Mouse (Mus musculus) urinary bladder, postnatal 14 days (tissue): ENCODE measurements around the gene Phykpl.

ENCODE experiments used
- DNase-seq: peaks from one replicate; pipeline ENCODE4 v3.0.0; 2021; ENCODE audit warnings: low spot score

The Phykpl gene

DNA sequence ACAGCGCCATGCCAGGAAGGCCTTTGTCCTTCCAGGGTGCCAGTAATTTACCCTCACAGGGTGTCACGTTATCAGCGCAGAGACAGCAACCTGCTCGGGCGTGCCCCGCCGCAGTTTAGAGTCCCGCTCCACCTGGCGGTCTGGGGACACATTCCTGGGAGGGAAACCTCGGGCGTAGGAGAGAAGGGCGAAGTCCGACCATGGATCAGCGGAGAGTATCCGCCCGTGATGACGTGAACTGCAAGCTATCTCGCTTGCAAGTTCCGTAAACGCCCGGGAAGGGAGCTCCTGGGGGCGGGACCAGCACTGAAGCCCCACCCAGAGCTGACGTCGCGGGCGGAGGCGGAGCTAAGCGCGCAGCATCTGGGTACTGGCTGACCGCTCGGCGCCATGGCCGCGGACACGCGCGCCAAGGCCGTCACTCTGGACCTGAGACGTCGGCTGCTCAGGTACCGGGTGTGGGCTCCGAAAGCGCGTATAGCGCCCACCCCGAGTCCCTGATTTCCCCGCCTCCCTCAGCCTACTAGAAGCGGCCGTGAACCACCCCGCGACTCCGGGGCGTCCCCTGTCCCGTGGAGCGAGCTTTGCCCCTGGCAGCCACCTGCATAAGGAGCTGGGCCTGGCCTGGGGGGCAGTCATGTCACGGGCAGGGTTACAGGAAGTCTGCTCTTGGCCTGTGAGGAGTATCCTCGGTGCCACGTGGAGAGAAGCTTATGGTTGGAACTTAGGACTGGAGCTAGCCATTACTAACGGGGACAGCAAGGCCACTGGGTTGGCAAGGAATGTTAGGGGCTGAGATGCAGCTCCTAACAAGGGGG is at the start of gene Phykpl:
Phykpl (plus strand) TSS at position 327 of the 818 bp plus-strand sequence.
- peak; percentile 98 for DNase-seq

DNA sequence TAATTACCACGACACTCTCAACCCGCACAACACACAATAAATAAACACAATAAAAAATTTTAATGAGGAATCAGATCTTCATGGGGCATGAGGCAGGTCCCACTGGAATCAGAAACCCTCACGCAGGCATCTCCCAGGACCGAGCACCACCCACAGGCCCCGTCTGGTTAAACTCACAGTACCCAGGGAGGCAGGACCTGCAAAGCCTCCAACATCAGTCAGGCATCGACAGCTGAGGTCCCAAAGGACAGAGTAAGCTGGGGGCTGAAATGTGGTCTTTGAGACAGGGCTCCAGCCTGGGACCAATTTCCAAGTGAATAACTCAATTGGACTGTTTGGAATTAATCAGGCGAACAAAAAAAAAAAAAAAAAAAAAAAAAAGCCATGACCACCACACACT is 46.2 kb upstream of the Phykpl start:
- DNase-seq: no peak

DNA sequence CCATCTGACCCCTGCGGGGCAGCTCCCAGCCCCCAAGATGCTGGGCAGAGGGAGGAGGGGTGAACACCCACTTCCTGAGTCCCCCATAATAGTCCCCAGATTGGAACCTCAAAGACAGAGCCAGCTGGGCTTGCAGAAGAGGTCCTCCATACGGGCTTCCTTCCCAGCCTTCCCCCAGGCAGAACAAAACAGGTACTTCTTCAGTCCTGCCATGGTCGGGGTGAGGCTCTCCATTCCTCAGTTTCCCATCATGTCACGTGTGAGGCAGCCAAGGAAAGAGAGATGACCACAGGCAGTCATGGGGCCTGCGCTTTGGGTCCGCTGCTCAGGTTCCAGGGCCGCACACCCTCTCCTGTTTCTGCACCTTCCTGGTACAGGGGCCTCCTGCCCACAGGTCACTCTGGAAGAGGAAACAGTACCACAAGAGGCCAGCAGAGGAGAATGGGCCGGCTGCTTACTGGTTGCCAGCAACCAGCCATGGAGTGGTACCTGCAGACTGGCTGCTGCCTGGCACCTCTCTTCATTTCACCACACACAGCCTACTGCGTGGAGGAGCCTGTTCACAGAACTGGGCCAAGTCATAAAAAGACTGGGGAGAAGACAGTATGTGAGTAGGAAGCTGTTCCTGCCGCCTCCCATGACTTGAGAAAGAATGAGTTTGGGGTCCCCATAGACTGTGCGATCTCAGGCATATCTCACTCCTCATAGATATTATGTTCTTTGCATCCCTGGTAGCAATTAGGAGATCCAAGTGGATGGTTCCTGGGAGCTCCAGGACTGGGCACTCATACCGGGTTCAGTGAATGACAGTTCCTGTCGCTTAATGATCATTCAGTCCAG is 45.4 kb upstream of the Phykpl start:
- no peak for DNase-seq

DNA sequence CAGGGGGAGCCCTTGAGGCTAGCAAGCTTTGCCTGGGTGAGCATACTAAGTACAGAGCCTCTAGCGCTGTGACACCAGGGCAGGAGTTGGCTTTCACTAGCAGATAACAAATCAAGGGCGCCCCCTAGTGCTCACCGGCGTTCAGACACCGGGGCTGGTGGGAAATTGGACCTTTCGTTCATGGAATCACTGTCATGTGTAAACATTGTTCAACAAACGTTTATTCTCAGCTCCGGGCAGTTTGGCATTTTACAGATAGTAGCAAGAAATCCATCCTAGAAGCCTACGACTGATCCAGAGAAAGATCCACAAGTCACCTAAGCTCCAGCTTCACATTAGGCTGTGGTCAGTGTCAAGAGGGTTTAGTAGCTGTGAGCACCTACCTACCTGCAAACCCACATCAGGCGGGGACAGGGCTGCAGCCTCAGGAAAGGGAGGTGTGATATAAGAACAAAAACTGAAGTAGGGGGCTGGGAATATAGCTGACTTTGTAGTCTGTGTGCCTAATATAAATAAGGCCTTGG is 44.7 kb upstream of the Phykpl start:
- peak; percentile 97 for DNase-seq

DNA sequence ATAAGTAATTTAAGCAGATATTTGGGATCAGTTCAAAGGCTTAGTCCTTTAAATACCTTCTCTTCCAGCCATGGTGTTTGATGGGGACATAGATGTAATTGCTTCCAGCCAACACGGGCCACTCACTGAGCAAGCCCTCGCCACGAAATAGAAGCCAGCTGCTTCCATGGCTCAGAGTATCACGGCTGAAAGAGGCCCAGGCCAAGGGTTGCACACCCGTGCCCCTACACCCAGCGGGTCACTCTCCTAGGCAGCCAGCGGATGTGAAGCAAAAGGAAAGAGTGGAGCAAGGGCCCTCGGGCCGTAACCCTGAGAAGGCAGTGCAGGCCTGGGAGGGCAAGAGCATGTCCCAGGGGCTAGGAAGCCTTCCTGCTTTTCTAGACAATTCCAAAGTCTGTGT is 42.1 kb upstream of the Phykpl start:
- DNase-seq: no peak

DNA sequence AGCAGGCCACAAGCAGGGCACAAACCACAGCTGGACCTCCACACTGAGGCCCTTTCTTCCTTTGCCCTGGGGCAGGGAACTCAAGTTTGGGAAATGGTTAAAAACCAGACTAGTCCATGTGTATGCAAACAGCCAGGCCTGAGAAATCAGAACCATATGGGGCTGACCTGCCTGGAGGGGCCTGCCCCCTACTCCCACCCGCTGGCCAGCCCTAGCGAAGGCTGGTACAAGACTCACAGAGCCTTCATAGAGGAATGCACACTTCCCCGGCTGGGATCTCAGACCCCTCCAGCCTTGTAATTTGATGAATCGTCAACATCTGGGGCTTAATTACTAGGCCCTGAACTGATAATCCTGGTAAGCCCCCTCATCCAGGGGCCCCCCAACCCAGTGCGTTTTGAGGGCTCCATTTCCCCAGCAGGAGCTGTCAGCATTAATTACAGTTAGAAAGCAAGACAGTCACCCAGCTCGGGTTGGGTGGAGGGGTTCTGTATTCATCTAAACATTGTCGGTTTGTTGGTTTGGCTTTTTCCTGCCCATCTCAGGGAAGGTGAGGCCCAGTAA is 41.0 kb upstream of the Phykpl start:
- DNase-seq: no peak

DNA sequence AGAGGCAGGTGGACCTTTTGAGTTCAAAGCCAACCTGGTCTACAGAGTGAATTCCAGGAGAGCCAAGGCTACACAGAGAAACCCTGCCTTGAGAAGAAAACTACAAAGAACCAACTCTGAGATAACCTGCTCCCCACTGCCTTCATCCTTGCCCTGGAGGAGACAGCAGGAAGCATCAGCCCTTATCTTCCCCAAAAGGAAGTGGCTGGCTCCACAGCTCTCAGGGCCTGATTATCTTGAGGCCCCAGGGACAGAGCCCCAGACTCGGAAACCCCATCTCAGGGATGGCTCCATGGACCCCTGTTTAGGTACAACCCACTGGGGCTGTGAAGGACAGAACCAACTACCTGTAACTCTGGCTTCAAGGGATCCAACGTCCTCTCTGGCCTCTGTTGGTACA is 40.1 kb upstream of the Phykpl start:
- DNase-seq: no peak

DNA sequence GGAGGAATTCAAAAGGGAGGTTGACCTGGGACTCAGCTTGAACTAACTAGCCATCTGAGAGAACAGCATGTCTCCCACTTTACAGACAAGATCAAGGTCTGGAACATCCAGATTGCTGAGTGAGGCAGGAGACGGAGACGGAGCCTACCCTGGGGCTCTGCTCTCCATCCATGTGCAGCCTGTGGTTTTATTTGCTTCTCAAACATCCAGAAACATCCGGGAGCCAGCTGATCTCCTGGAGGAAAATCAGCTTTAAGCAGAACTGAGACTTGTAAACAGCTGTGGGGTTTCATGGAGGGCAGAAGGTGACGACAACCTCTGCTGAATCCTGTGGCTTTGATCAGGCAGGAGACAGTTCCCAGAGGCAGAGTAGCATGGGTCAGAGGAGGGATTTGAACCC is 38.7 kb upstream of the Phykpl start:
- DNase-seq: no peak

DNA sequence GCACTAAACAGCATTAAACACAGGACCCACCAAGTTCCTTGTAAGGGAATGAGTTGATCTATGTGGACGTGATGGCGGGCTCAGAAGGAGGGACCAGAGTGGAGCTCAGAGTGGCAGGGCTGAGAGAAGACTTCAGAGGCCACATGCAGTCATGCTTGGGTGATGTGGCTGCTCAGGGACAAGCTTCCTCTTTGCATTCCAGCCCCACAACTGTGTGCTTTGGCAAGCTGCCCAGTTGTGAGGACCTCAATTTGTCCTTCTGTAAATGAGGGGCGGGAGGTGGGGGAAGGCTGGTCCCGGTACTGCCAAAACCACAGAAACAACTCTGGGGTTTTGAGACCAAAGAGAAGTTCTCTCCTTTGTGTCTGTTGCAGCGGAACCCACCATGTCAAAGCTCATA is 33.3 kb upstream of the Phykpl start:
- DNase-seq: no peak

DNA sequence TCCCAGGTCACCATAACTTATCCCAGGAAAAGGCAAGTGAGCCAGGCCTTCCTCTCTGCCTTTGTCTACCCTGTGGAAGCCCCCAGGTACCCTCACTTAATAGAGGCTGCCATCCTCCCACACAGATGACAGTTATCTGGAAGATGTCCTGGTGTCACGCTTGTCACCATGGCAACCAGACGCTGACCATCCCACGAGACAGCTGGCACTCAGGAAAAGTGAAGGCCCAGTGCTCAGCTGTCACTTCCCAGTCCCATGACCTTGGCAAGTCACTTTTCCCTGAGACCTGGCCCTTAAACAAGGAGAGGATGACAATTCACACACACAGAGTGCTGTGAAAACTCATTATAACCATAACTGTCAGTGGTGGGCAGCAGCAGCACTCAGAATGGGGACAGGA is 32.5 kb upstream of the Phykpl start:
- no peak for DNase-seq

DNA sequence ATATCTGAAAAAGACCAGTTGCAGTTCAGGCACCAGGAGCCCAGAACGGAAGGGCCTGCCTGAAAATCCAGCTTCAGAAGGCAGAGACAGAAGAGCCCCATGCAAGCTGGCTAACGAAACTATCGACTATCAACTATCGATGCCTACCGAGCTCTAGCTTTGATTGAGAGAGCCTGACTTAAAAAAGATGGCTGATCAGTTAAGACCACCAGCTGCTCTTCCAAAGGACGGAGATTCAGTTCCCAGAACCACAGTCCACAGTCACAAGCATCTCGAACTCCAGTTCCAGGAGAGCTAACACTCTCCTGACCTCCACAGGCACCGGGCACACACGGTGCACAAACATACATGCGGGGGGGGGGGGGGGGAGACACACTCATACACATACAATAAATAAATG is 30.0 kb upstream of the Phykpl start:
- no peak for DNase-seq

DNA sequence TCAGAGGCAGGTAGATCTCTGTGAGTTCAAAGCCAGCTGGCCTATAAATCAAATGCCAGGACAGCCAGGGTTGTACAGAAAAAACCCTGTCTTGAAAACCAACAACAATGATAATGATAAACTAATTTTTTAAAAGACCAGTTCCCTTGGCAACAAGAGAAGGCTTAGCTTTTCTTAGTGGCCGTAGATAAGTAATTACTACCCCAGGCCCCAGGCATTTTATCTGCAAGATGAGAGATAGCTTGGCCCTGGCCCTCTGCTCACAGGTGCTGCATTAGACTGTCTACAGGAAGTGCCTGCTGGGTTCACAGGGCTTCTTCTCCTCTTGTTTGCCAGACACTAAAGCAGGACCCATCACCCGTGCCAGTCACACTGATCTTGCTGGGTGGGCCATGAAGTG is 29.5 kb upstream of the Phykpl start:
- no peak for DNase-seq

DNA sequence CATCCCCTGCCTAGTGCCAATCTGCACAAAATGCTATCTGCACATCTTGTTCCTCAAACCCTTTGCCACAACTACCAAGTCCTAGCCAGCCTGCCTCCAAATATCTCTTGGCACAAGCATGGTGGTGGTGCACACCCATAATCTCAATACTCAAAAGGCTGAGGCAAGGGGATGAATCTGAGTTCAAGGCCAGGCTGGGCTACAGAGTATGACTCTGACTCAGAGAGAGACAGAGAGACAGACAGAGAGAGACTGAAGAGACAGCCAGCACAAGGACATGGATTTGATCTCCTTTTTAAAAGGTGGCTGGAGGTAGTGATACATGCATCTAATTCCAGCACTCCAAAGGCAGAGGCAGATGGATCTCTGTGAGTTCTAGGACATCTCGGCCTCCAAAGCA is 21.3 kb upstream of the Phykpl start:
- no peak for DNase-seq

DNA sequence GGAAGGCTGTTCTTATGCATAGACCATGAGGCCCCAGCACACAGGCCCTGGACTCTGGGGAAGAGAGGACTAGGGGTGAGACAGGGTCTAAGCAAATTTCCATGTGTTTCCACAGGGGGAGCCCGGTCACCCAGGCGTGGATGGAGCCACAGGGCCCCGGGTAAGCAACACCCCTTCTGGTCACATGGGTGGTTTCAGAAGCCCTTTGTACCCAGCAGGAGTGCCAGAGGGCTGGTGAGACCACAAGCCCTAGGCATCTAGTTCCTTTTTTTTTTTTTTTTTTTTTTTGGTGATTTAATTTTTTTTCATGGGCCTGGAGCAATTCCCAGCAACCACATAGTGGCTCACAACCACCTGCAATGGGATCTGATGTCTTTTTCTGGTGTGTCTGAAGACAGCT is 19.5 kb upstream of the Phykpl start:
- DNase-seq: no peak

DNA sequence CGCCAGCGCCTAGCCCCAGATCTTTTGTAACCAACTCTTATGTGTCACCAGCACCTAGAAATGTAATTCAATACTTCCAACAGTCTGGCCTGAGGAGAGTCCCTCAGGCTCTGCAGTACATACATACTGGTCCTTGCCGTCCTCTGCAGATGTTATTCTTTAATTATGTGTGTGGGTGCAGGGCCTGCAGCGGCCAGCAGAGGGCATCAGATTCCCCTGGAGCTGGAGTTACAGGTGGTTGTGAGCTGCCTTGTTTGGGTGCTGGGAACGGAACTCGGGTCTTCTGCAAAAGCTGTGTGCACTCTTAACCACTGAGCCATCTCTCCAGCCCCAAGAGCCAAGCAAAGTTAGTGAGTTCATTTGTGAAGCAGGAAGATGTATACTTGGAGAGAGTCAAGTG is 18.6 kb upstream of the Phykpl start:
- no peak for DNase-seq

DNA sequence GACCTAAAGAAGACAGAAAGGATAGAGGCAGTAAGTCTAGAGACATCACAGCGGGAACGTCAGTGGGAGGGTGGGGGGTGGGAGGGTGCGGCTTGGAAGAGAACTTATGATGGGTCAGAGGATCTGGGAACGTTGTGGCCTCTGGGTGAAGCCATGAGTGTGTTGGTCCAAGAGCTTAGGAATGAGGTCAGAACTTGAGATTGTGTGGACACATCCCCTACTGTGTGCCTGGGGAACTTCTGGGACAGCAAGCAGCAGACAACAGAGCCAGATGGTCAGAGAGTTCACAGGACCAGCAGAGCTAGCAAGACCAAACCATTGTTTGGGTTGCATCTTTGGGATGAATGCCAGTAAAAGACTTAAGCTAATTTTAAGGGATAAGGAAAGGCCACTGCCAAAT is 15.8 kb upstream of the Phykpl start:
- no peak for DNase-seq

DNA sequence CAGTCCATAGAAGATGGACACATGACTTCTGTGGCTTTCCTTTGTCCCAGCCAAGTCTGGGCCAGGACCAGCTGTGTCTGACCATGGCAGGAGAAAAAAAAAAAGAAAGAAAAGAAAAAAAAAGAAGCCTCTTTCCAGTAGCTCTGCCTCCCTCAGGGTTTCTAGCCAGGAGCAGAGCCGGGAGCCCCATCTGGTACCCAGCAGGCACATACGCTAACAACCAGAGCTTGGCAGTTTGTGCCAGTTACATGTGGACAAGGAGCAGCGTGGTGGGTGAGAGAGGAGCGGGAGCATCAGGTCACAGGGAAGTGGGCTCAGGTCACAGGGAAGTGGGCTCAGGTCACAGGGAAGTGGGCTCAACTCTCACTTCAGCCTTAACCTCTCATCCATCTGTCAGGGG is 8.1 kb upstream of the Phykpl start:
- DNase-seq: no peak

DNA sequence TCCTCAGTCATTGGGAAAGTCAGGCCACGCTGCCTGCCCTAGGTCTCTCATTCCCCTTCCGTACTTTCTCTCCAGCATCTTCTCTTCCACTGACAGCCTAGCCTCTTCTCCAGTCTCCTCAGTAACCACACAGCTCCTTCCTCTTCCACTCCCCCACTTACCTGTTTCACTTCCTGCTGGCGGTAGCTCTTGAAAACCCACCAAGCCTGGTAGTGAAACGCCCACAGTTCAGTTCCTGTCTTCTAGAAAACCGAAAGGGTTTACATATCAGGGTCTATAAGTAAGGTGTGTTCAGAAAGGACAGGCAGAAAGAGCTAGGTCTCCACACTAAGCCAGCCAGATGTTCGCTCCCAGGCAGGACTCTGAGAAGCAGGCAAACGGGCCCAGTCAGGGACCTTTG is 7.0 kb upstream of the Phykpl start:
- DNase-seq: no peak

DNA sequence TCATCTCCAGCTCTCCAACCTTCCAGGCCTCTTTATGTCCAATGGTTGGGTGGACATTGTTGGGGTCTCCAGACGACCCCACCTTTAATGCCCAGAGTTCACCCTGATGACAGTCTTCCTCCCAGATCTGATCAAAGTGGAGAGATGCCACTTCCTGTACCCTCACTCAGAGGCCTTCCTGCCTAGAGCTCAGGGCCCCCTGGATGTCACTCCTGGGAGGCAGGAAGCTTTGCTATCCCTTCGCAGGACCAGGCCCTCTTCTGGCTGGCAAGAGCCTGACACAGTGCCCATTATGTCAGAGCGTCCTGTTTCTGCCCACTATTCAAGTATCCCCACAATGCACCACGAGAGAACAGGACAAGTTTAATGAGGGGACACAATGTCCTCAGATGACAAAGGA is 5.5 kb upstream of the Phykpl start:
- no peak for DNase-seq

DNA sequence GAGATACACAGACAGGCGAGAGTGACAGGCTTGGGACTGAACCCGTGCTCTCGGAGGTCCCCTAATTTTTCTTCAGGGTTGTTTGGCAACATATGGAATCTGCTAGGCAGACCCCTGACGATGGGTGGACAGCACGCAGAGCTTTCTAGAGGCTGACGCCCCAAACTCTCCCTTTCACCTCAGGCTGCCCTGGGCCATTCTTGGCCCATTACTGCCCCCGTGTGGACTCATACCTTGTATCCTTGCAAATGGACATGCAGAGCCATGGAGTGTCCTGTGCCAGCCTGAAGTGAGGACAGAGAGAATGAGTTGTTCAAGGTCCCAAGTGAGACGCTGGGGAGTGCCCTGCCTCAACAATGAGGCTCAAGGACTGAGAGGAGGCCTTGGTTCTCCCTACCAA is 1.8 kb upstream of the Phykpl start:
- DNase-seq: peak; percentile 77

DNA sequence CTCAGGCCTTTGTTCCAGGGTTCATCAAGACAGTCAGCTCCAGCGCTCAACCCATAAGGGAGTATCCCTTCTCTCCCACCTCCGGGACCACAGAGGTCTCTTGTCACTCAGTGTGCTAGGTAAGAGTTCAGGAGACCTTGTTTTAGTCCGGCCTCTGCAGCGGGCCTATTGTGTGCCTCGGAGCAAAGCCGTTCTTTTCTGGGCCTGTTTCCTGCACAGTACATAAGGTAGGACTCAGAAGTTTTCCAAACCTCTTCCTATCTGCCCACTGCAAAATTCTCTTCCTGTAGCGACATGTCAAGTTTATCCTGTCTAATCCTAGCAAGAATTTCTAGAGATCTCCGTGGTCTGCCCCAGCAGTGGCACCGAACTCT is 513 bp upstream of the Phykpl start:
- DNase-seq: no peak

DNA sequence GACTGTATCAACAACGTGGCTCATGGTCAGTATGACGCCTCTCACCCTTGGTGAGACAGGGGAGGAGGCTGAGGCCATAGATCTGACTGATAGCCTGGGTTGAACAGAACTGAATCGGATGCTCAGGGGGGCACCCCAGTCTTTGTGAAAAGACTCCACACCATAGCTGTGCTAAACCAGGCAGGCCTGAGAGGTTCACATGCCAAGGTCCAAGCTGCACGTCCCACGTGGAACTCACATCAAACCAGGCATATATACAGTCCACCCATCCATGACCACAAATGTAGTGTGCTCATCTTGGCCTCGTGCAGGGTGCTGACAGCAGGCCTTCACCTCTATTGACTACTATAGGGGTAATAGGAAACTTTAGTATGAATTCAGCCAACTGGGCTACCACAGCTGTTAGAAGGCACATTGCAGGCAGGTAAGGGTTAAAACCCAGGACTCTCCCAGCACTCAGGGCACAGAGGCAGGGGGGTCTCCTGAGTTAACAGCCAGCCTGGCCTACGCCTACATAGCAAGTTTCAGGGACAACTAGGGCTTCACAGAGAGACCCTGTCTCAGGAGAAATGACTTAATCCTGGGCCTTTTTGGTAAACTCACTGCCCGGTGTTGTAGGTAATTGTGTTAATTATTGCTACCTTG is 1.2 kb downstream of the Phykpl start:
- no peak for DNase-seq

DNA sequence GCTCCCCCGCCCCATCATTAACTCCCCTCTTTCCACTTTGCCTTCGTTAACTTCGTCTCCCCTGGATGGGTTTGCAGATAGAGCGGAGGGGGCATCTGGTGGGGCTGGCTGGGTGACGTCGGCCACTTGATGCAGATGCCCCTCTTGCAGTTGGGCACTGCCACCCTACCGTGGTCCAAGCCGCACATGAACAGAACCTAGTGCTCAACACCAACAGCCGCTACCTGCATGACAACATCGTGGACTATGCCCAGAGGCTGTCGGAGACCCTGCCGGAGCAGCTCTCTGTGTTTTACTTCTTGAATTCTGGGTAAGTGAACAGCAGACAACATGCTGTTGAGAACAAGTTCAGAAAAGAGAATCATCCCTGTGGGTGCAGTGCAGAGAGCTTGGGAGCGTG is 1.9 kb downstream of the Phykpl start:
- no peak for DNase-seq
